Mouse (Mus musculus): ENCODE data around the gene Chd4.

DNA sequence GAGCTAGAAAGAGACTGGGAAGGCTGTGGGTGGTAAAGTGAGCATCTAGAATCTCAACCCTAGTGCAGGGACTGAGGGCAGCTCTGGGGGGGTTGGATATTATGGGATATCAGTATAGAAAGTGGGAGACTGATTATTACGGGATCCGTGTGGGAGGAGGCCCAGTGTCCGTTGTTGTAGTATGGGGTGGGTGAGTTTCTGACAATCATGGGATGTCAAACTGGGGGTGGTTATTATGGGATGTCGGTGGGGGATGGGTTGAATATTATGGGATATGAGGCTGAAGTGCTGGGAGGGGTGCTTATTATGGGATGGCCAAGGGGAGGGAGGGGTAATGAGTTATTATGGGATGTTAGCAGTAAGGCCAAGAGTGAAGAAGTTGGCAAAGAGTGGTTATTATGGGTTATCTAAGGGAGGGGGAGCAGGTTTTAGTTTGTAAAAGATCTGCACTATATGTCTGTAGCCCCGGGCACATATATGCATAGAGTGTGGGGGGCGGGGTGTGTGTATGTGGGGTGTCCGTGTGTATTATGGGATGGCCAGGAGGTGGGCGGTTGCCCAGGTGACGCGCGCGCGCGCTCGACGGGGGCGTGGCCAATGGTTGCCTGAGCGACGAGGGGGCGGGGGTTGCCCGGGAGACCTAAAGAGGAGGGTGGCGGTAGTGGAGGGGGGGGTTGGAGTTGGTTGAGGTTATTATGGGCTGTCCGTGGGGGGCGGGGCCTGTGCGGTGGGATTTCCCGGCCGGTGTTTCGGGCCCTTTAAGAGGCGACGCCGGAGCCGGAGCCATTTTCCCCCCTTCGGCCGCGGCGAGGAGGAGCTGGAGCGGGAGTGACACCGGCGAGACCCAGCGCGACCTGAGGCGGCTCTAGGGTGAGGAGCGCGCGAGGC is at the start of gene Chd4:
- TF ChIP-seq CTCF (IDR thresholded peaks at IDR 0.05) (no peak), EP300 (IDR thresholded peaks at IDR 0.05) (peak; percentile 44; the same call in 1 of the 2 replicates)

All from lung, postnatal 0 days (tissue).